Mouse (Mus musculus): ENCODE results near the gene Gm20532. TPM values are rescaled to one million over a fixed set of nuclear protein-coding genes. Genes with fewer than 3 reads are reported as not detected.

Gene Gm20532
- polyA plus RNA-seq, 1 experiment from 2014 or later = not detected

- H3K27ac ChIP-seq (ENCODE audit: low read depth, low read length) = no peak overlapping the region
- H3K9ac ChIP-seq (ENCODE audit: low read depth, low read length) = no peak overlapping the region
- DNase-seq (ENCODE audit: low spot score) = no peak
- no peaks in the 10 kb centered on the region for H3K36me3 ChIP-seq (ENCODE audit: control insufficient read depth, insufficient read depth, low read length)
- no peak overlapping the region for H3K4me3 ChIP-seq (ENCODE audit: low read depth, low read length)
- H3K4me2 ChIP-seq (replicated peaks; ENCODE audit: low read depth, low read length) = no peak overlapping the region
- no peaks in the 10 kb centered on the region; the same call in 1 of the 2 replicates for H3K27me3 ChIP-seq (ENCODE audit: control insufficient read depth, insufficient read depth, low read length)
- H3K9me3 ChIP-seq (ENCODE audit: control insufficient read depth, low read length) = no peaks in the 10 kb centered on the region
- no peaks in the 10 kb centered on the region for H3K4me1 ChIP-seq (replicated peaks; ENCODE audit: control insufficient read depth, insufficient read depth, low read length)
- ATAC-seq (ENCODE audit: low FRiP score) = no peak
- WGBS = 77% methylated on average over 6 of the region's 6 CpGs
Observed at GRCm38 (mm10) chr2:26594934-26595724, 8.7 kb downstream of the Gm20532 start.

GRCm38 (mm10) chr2:26595725-26596435 is 9.4 kb downstream of the Gm20532 start:
- Histone ChIP-seq H3K36me3 (ENCODE audit: control insufficient read depth, insufficient read depth, low read length) (no peaks in the 10 kb centered on the region), H3K4me1 (replicated peaks; ENCODE audit: control insufficient read depth, insufficient read depth, low read length) (no peaks in the 10 kb centered on the region), H3K27me3 (ENCODE audit: control insufficient read depth, insufficient read depth, low read length) (no peaks in the 10 kb centered on the region; the same call in 1 of the 2 replicates), H3K27ac (ENCODE audit: low read depth, low read length) (no peak overlapping the region), H3K4me2 (replicated peaks; ENCODE audit: low read depth, low read length) (no peak overlapping the region), H3K9ac (ENCODE audit: low read depth, low read length) (no peak overlapping the region), H3K9me3 (ENCODE audit: control insufficient read depth, low read length) (no peaks in the 10 kb centered on the region), H3K4me3 (ENCODE audit: low read depth, low read length) (no peak overlapping the region)
- DNase-seq (ENCODE audit: low spot score) (no peak), ATAC-seq (ENCODE audit: low FRiP score) (no peak)
- 83% methylated on average over 11 of the region's 11 CpGs for WGBS

GRCm38 (mm10) chr2:26596898-26597297 is 10.5 kb downstream of the Gm20532 start:
- Histone ChIP-seq H3K9ac (ENCODE audit: low read depth, low read length) (no peak overlapping the region), H3K27ac (ENCODE audit: low read depth, low read length) (no peak overlapping the region), H3K27me3 (ENCODE audit: control insufficient read depth, insufficient read depth, low read length) (no peaks in the 10 kb centered on the region; the same call in 1 of the 2 replicates), H3K4me2 (replicated peaks; ENCODE audit: low read depth, low read length) (no peak overlapping the region), H3K4me1 (replicated peaks; ENCODE audit: control insufficient read depth, insufficient read depth, low read length) (no peaks in the 10 kb centered on the region), H3K36me3 (ENCODE audit: control insufficient read depth, insufficient read depth, low read length) (no peaks in the 10 kb centered on the region), H3K4me3 (ENCODE audit: low read depth, low read length) (no peak overlapping the region), H3K9me3 (ENCODE audit: control insufficient read depth, low read length) (no peaks in the 10 kb centered on the region)
- ATAC-seq (ENCODE audit: low FRiP score) (no peak), DNase-seq (ENCODE audit: low spot score) (no peak)
- WGBS = 95% methylated on average over 3 of the region's 3 CpGs

GRCm38 (mm10) chr2:26597810-26598209 is 11.4 kb downstream of the Gm20532 start:
- H3K9me3 ChIP-seq (ENCODE audit: control insufficient read depth, low read length) = no peaks in the 10 kb centered on the region
- no peak overlapping the region for H3K27ac ChIP-seq (ENCODE audit: low read depth, low read length)
- ATAC-seq (ENCODE audit: low FRiP score) = no peak
- H3K9ac ChIP-seq (ENCODE audit: low read depth, low read length) = no peak overlapping the region
- 93% methylated on average over 2 of the region's 2 CpGs for WGBS
- no peak for DNase-seq (ENCODE audit: low spot score)
- H3K4me2 ChIP-seq (replicated peaks; ENCODE audit: low read depth, low read length) = no peak overlapping the region
- H3K27me3 ChIP-seq (ENCODE audit: control insufficient read depth, insufficient read depth, low read length) = peaks cover 4% of the 10 kb centered on the region
- no peaks in the 10 kb centered on the region for H3K4me1 ChIP-seq (replicated peaks; ENCODE audit: control insufficient read depth, insufficient read depth, low read length)
- H3K4me3 ChIP-seq (ENCODE audit: low read depth, low read length) = no peak overlapping the region
- no peaks in the 10 kb centered on the region for H3K36me3 ChIP-seq (ENCODE audit: control insufficient read depth, insufficient read depth, low read length)

- H3K27ac ChIP-seq (ENCODE audit: low read depth, low read length) = no peak overlapping the region
- no peak for ATAC-seq (ENCODE audit: low FRiP score)
- H3K9me3 ChIP-seq (ENCODE audit: control insufficient read depth, low read length) = no peaks in the 10 kb centered on the region
- no peak overlapping the region for H3K4me3 ChIP-seq (ENCODE audit: low read depth, low read length)
- no peak overlapping the region for H3K4me2 ChIP-seq (replicated peaks; ENCODE audit: low read depth, low read length)
- DNase-seq (ENCODE audit: low spot score) = no peak
- H3K36me3 ChIP-seq (ENCODE audit: control insufficient read depth, insufficient read depth, low read length) = no peaks in the 10 kb centered on the region
- H3K27me3 ChIP-seq (ENCODE audit: control insufficient read depth, insufficient read depth, low read length) = peaks cover 10% of the 10 kb centered on the region
- H3K4me1 ChIP-seq (replicated peaks; ENCODE audit: control insufficient read depth, insufficient read depth, low read length) = no peaks in the 10 kb centered on the region
- no peak overlapping the region for H3K9ac ChIP-seq (ENCODE audit: low read depth, low read length)
- 82% methylated on average over 3 of the region's 3 CpGs for WGBS
Observed at GRCm38 (mm10) chr2:26598462-26598861, 12.0 kb downstream of the Gm20532 start.

- Histone ChIP-seq H3K9me3 (ENCODE audit: control insufficient read depth, low read length) (no peaks in the 10 kb centered on the region), H3K4me2 (replicated peaks; ENCODE audit: low read depth, low read length) (no peak overlapping the region), H3K36me3 (ENCODE audit: control insufficient read depth, insufficient read depth, low read length) (no peaks in the 10 kb centered on the region), H3K4me3 (ENCODE audit: low read depth, low read length) (no peak overlapping the region), H3K27ac (ENCODE audit: low read depth, low read length) (no peak overlapping the region), H3K4me1 (replicated peaks; ENCODE audit: control insufficient read depth, insufficient read depth, low read length) (peaks cover 3% of the 10 kb centered on the region; the same call in 1 of the 2 replicates), H3K27me3 (ENCODE audit: control insufficient read depth, insufficient read depth, low read length) (peaks cover 25% of the 10 kb centered on the region), H3K9ac (ENCODE audit: low read depth, low read length) (no peak overlapping the region)
- ATAC-seq (ENCODE audit: low FRiP score) (no peak), DNase-seq (ENCODE audit: low spot score) (no peak)
- 84% methylated on average over 4 of the region's 4 CpGs for WGBS
Observed at GRCm38 (mm10) chr2:26599965-26600364, 13.5 kb downstream of the Gm20532 start.

GRCm38 (mm10) chr2:26600664-26601063 is 14.2 kb downstream of the Gm20532 start:
- no peaks in the 10 kb centered on the region for H3K9me3 ChIP-seq (ENCODE audit: control insufficient read depth, low read length)

GRCm38 (mm10) chr2:26601595-26601994 is 15.2 kb downstream of the Gm20532 start:
- Histone ChIP-seq H3K4me2 (replicated peaks; ENCODE audit: low read depth, low read length) (no peak overlapping the region), H3K36me3 (ENCODE audit: control insufficient read depth, insufficient read depth, low read length) (no peaks in the 10 kb centered on the region), H3K9ac (ENCODE audit: low read depth, low read length) (no peak overlapping the region), H3K4me3 (ENCODE audit: low read depth, low read length) (no peak overlapping the region), H3K9me3 (ENCODE audit: control insufficient read depth, low read length) (no peaks in the 10 kb centered on the region), H3K27ac (ENCODE audit: low read depth, low read length) (no peak overlapping the region), H3K27me3 (ENCODE audit: control insufficient read depth, insufficient read depth, low read length) (peaks cover 25% of the 10 kb centered on the region), H3K4me1 (replicated peaks; ENCODE audit: control insufficient read depth, insufficient read depth, low read length) (peaks cover 3% of the 10 kb centered on the region; the same call in 1 of the 2 replicates)
- DNase-seq (ENCODE audit: low spot score) (no peak), ATAC-seq (ENCODE audit: low FRiP score) (no peak)
- WGBS = 95% methylated on average over 1 of the region's 1 CpGs

More at GRCm38 (mm10) chr2:26600664-26601063, 14.2 kb downstream of the Gm20532 start:
- H3K27me3 ChIP-seq (ENCODE audit: control insufficient read depth, insufficient read depth, low read length) = peaks cover 25% of the 10 kb centered on the region
- ATAC-seq (ENCODE audit: low FRiP score) (no peak), DNase-seq (ENCODE audit: low spot score) (no peak)
- H3K36me3 ChIP-seq (ENCODE audit: control insufficient read depth, insufficient read depth, low read length) = no peaks in the 10 kb centered on the region
- H3K9ac ChIP-seq (ENCODE audit: low read depth, low read length) = no peak overlapping the region
- no peak overlapping the region for H3K4me3 ChIP-seq (ENCODE audit: low read depth, low read length)
- H3K4me2 ChIP-seq (replicated peaks; ENCODE audit: low read depth, low read length) = no peak overlapping the region
- H3K27ac ChIP-seq (ENCODE audit: low read depth, low read length) = no peak overlapping the region
- WGBS = 88% methylated on average over 2 of the region's 2 CpGs
- H3K4me1 ChIP-seq (replicated peaks; ENCODE audit: control insufficient read depth, insufficient read depth, low read length) = peaks cover 3% of the 10 kb centered on the region; the same call in 1 of the 2 replicates

Measured in hindbrain, embryonic 11.5 days (tissue).